Mouse (Mus musculus) liver, embryonic 14.5 days (tissue): ENCODE data around the gene Sema3c.

Source experiments
- CTCF ChIP-seq: IDR thresholded peaks from 2 replicates; pipeline ENCODE4 v1.5.1; 2016; ENCODE audit warnings: antibody characterized with exemption, low read depth, control low read depth
- EP300 ChIP-seq: IDR thresholded peaks from 2 replicates; pipeline ENCODE4 v1.6.1; 2016; ENCODE audit warnings: antibody characterized with exemption, low read depth

- TF ChIP-seq EP300 (no peak), CTCF (no peak)
Observed at GRCm38 (mm10) chr5:17648865-17649542, 74.9 kb downstream of the Sema3c start.
